Mouse (Mus musculus): ENCODE results near the gene Plvap.

- TF ChIP-seq CTCF (IDR thresholded peaks at IDR 0.05; ENCODE audit: insufficient read depth, low read length) (no peak), POLR2A (IDR thresholded peaks at IDR 0.05; ENCODE audit: borderline replicate concordance, extremely low read depth, low read depth, low read length) (no peak)
These were observed 59.8 kb downstream of the Plvap start for GRCm38 (mm10) chr8:71451777-71452176.
